Mouse (Mus musculus): ENCODE measurements around the gene Gm12789.
"Not testable (repeated sequence)": the region's sequence is repeated elsewhere in the genome, so short reads cannot be mapped to it uniquely, and the experiment has no call there.

The Gm12789 gene

DNA sequence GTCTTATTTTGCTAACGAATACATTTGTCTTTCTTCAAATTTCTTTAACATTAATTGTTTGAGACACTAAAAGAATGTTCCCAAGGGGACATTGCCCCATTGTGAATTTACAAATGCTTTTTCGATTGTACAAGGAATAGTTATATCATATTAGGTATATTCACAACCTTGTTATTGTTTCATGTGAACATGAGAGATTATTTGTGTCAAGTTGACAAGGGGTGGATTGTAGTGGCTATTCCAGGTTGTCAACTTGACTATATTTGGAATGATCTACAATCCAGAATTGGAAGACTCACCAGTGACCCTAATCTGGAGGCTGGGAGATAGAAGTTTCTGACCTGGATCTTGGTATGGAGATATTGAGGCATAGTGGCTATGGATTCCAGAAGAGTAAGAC, at the start of gene Gm12789:
TSS of gene Gm12789 (plus strand) at position 301 of the 400 bp plus-strand sequence.
- peak; percentile 2 for DNase-seq

GRCm38 (mm10) chr4:101940107-101940506, 46.3 kb upstream of the Gm12789 start, which contains the start of gene Gm12794:
Gene Gm12794 (plus strand): TSS chr4:101940407.
- not testable (repeated sequence) for DNase-seq

DNA sequence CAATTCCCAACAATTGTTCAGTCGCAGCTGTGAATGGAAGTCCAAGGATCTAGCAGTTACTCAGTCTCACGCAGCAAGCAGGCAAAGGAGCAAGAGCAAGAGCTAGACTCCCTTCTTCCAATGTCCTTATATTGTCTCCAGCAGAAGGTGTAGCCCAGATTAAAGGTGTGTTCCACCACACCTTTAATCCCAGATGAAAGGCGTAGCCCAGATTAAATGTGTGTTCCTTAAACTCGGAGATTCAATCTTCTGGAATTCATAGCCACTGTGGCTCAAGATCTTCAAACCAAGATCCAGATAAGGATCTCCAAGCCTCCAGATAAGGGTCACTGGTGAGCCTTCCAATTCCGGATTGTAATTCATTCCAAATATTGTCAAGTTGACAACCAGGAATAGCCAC, 5.5 kb upstream of the Gm12789 start, which contains the start of gene Gm12790:
TSS of gene Gm12790 (minus strand) at position 101 of the 400 bp plus-strand sequence.
- DNase-seq = not testable (repeated sequence)

GRCm38 (mm10) chr4:101985678-101986077, 748 bp upstream of the Gm12789 start:
- DNase-seq = no peak

- DNase-seq = no peak
Measured at GRCm38 (mm10) chr4:101997426-101997825, 11.0 kb downstream of the Gm12789 start.

GRCm38 (mm10) chr4:101998267-101998922, 12.0 kb downstream of the Gm12789 start:
- DNase-seq = no peak

DNA sequence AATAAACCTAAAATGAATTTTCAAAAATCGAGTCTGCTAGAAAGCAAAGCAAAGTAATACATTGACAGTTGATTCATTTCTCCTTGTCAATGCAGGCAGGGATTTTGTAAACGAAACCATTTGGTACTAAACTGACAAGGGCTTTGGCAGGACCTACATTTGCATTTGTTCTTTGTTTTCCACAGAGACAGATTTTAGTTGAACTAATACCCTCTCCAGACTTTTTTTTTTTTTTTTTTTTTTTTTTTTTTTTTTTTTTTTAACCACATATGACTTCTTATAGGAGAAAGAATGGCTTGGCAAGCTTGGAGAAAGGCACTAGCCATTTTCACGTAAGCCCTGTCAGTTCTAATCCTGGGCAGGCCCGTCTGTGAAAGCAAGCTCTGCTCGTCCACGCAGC, 40.2 kb downstream of the Gm12789 start:
- DNase-seq = no peak

Data from heart, adult 11 months (tissue).